Mouse (Mus musculus) stomach, embryonic 15.5 days (tissue): ENCODE results near the gene Cyp1a2. TPM values are rescaled to one million over a fixed set of nuclear protein-coding genes. Genes with fewer than 3 reads are reported as not detected.
A peak's percentile ranks its signal among the peaks of the same experiment; 100 is the strongest.

Source experiments
- ATAC-seq: fragments of 200-750 bp; cut with Nextera tagmentation; 2 replicates; pipeline ENCODE4 v1.8.0; 2017; ENCODE audit warnings: low read depth, moderate number of reproducible peaks, moderate TSS enrichment; ENCODE audit not compliant: insufficient read depth, low FRiP score
- H3K27ac ChIP-seq: fragments of 300-500 bp; sonication (generic); 2 replicates; pipeline ENCODE4 v1.5.1; 2015; ENCODE audit warnings: mild to moderate bottlenecking, inconsistent platforms
- H3K27me3 ChIP-seq: fragments of 300-500 bp; sonication (generic); replicated peaks from 2 replicates; pipeline ENCODE4 v1.6.1; 2015; ENCODE audit warnings: inconsistent platforms
- H3K36me3 ChIP-seq: fragments of 300-500 bp; sonication (generic); 2 replicates; pipeline ENCODE4 v1.6.1; 2015; ENCODE audit warnings: inconsistent platforms
- H3K4me1 ChIP-seq: fragments of 300-500 bp; sonication (generic); 2 replicates; pipeline ENCODE4 v1.6.1; 2015; ENCODE audit warnings: inconsistent platforms
- H3K4me2 ChIP-seq: fragments of 300-500 bp; sonication (generic); 2 replicates; pipeline ENCODE4 v1.6.1; 2015; ENCODE audit warnings: mild to moderate bottlenecking, inconsistent platforms
- H3K4me3 ChIP-seq: fragments of 300-500 bp; sonication (generic); replicated peaks from 2 replicates; pipeline ENCODE4 v1.5.1; 2015; ENCODE audit warnings: inconsistent platforms
- H3K9ac ChIP-seq: fragments of 300-500 bp; sonication (generic); 2 replicates; pipeline ENCODE4 v1.6.1; 2015; ENCODE audit warnings: inconsistent platforms
- H3K9me3 ChIP-seq: fragments of 300-500 bp; sonication (generic); 2 replicates; pipeline ENCODE4 v1.6.1; 2016; ENCODE audit warnings: inconsistent platforms
- whole genome bisulfite sequencing: fragments of 180-500 bp; shearing (Covaris S2); methylation state at CpG from one replicate; pipeline ENCODE4 v1.1.7; 2015; 5-methylcytosine and 5-hydroxymethylcytosine counted together
- polyA plus RNA-seq: library from polyadenylated mRNA; unstranded; fragments of >200 nt; fragmentation: Nextera tagmentation; extraction: Ambion mirVana; gene quantifications from 2 replicates; pipeline ENCODE4 v1.2.1, GENCODE M21; 2015

Gene Cyp1a2
- polyA plus RNA-seq, 1 experiment from 2014 or later, result not detected

GRCm38 (mm10) chr9:57654966-57655365 lies 28.5 kb downstream of the Cyp1a2 start:
- Histone ChIP-seq H3K27ac (no peak overlapping the region), H3K36me3 (no peaks in the 10 kb centered on the region), H3K9me3 (no peaks in the 10 kb centered on the region), H3K4me2 (no peak overlapping the region), H3K27me3 (no peaks in the 10 kb centered on the region), H3K4me3 (no peak overlapping the region), H3K4me1 (peaks cover 8% of the 10 kb centered on the region), H3K9ac (no peak overlapping the region)
- no peak for ATAC-seq
- WGBS, result 89% methylated on average over 1 of the region's 1 CpGs

- no peaks in the 10 kb centered on the region for H3K36me3 ChIP-seq
- H3K4me3 ChIP-seq, result no peak within 1 kb of the TSS
- H3K9ac ChIP-seq, result no peak within 1 kb of the TSS
- 61% methylated on average over 5 of the region's 5 CpGs for WGBS
- H3K27ac ChIP-seq, result no peak within 1 kb of the TSS
- ATAC-seq, result no peak
- H3K4me1 ChIP-seq, result peaks cover 8% of the 10 kb centered on the region
- no peaks in the 10 kb centered on the region for H3K9me3 ChIP-seq
- no peak within 1 kb of the TSS for H3K4me2 ChIP-seq
- H3K27me3 ChIP-seq, result no peaks in the 10 kb centered on the region
These were observed 30.2 kb downstream of the Cyp1a2 start, which contains the start of gene Csk for GRCm38 (mm10) chr9:57653283-57653682. Gene Csk, minus strand, starts transcription at chr9:57653631.

- no peaks in the 10 kb centered on the region for H3K36me3 ChIP-seq
- no peak overlapping the region for H3K9ac ChIP-seq
- WGBS, result 58% methylated on average over 3 of the region's 3 CpGs
- H3K27ac ChIP-seq, result no peak overlapping the region
- no peak overlapping the region for H3K4me2 ChIP-seq
- ATAC-seq, result no peak
- H3K27me3 ChIP-seq, result no peaks in the 10 kb centered on the region
- H3K9me3 ChIP-seq, result no peaks in the 10 kb centered on the region
- H3K4me1 ChIP-seq, result peaks cover 8% of the 10 kb centered on the region
- H3K4me3 ChIP-seq, result no peak overlapping the region
These were observed 30.6 kb downstream of the Cyp1a2 start for GRCm38 (mm10) chr9:57652855-57653254.

- Histone ChIP-seq H3K4me2 (no peak overlapping the region), H3K27ac (no peak overlapping the region), H3K9me3 (no peaks in the 10 kb centered on the region), H3K36me3 (no peaks in the 10 kb centered on the region), H3K9ac (no peak overlapping the region), H3K4me1 (peaks cover 8% of the 10 kb centered on the region), H3K27me3 (no peaks in the 10 kb centered on the region), H3K4me3 (no peak overlapping the region)
- WGBS, result 78% methylated on average over 9 of the region's 9 CpGs
- ATAC-seq, result no peak
These were observed 31.2 kb downstream of the Cyp1a2 start for GRCm38 (mm10) chr9:57652351-57652750.

GRCm38 (mm10) chr9:57650786-57651311 lies 32.7 kb downstream of the Cyp1a2 start:
- peak overlapping the region; percentile 36; the same call in 1 of the 2 replicates for H3K27ac ChIP-seq
- no peak overlapping the region for H3K9ac ChIP-seq
- H3K36me3 ChIP-seq, result no peaks in the 10 kb centered on the region
- no peaks in the 10 kb centered on the region for H3K27me3 ChIP-seq
- H3K4me3 ChIP-seq, result no peak overlapping the region
- ATAC-seq, result no peak
- 21% methylated on average over 6 of the region's 6 CpGs for WGBS
- H3K4me2 ChIP-seq, result peak overlapping the region; percentile 8; the same call in 1 of the 2 replicates
- no peaks in the 10 kb centered on the region for H3K9me3 ChIP-seq
- peaks cover 17% of the 10 kb centered on the region for H3K4me1 ChIP-seq

- peaks cover 19% of the 10 kb centered on the region for H3K4me1 ChIP-seq
- no peaks in the 10 kb centered on the region for H3K36me3 ChIP-seq
- no peak for ATAC-seq
- no peak overlapping the region for H3K4me3 ChIP-seq
- H3K27ac ChIP-seq, result peak overlapping the region; percentile 36; the same call in 1 of the 2 replicates
- H3K27me3 ChIP-seq, result no peaks in the 10 kb centered on the region
- WGBS, result 88% methylated on average over 6 of the region's 6 CpGs
- no peak overlapping the region for H3K9ac ChIP-seq
- H3K4me2 ChIP-seq, result no peak overlapping the region
- H3K9me3 ChIP-seq, result no peaks in the 10 kb centered on the region
These were observed 33.2 kb downstream of the Cyp1a2 start for GRCm38 (mm10) chr9:57650130-57650785.

- whole genome bisulfite sequencing, result 54% methylated on average over 4 of the region's 4 CpGs
- no peak overlapping the region for H3K9ac ChIP-seq
- H3K36me3 ChIP-seq, result no peaks in the 10 kb centered on the region
- no peak for ATAC-seq
- H3K9me3 ChIP-seq, result no peaks in the 10 kb centered on the region
- no peak overlapping the region for H3K4me2 ChIP-seq
- H3K4me3 ChIP-seq, result no peak overlapping the region
- H3K4me1 ChIP-seq, result peaks cover 40% of the 10 kb centered on the region
- H3K27me3 ChIP-seq, result no peaks in the 10 kb centered on the region
- 0 out of 2 replicates have a peak overlapping the region, but pooled peaks have one; percentile 55 for H3K27ac ChIP-seq
These were observed 36.0 kb downstream of the Cyp1a2 start for GRCm38 (mm10) chr9:57647286-57648108.

- WGBS, result 67% methylated on average over 12 of the region's 12 CpGs
- Histone ChIP-seq H3K4me1 (peaks cover 49% of the 10 kb centered on the region), H3K4me3 (no peak overlapping the region), H3K9me3 (no peaks in the 10 kb centered on the region), H3K27ac (peak overlapping the region; percentile 55; the same call in 1 of the 2 replicates), H3K27me3 (no peaks in the 10 kb centered on the region), H3K9ac (no peak overlapping the region), H3K4me2 (no peak overlapping the region), H3K36me3 (0 out of 2 replicates have a peak, but pooled peaks cover 6% of the 10 kb centered on the region)
- ATAC-seq, result no peak
These were observed 36.9 kb downstream of the Cyp1a2 start for GRCm38 (mm10) chr9:57646551-57647103.

GRCm38 (mm10) chr9:57644944-57645893 lies 38.3 kb downstream of the Cyp1a2 start:
- H3K4me1 ChIP-seq, result peaks cover 55% of the 10 kb centered on the region
- H3K9ac ChIP-seq, result peak overlapping the region; percentile 95
- no peaks in the 10 kb centered on the region for H3K27me3 ChIP-seq
- H3K9me3 ChIP-seq, result no peaks in the 10 kb centered on the region
- ATAC-seq, result peak; percentile 80
- H3K4me3 ChIP-seq, result peak overlapping the region; percentile 93
- peak overlapping the region; percentile 98 for H3K27ac ChIP-seq
- H3K4me2 ChIP-seq, result peak overlapping the region; percentile 83
- 0% methylated on average over 84 of the region's 85 CpGs for WGBS
- 0 out of 2 replicates have a peak, but pooled peaks cover 7% of the 10 kb centered on the region for H3K36me3 ChIP-seq

GRCm38 (mm10) chr9:57644442-57644943 lies 39.0 kb downstream of the Cyp1a2 start:
- Histone ChIP-seq H3K36me3 (0 out of 2 replicates have a peak, but pooled peaks cover 7% of the 10 kb centered on the region), H3K4me3 (peak overlapping the region; percentile 93), H3K27ac (peak overlapping the region; percentile 98), H3K9ac (peak overlapping the region; percentile 95), H3K4me1 (peaks cover 63% of the 10 kb centered on the region), H3K4me2 (peak overlapping the region; percentile 83), H3K9me3 (no peaks in the 10 kb centered on the region), H3K27me3 (no peaks in the 10 kb centered on the region)
- no peak for ATAC-seq
- WGBS, result under 1% methylated on average over 18 of the region's 18 CpGs

- peaks cover 69% of the 10 kb centered on the region for H3K4me1 ChIP-seq
- WGBS, result 33% methylated on average over 7 of the region's 7 CpGs
- ATAC-seq, result no peak
These were observed 39.7 kb downstream of the Cyp1a2 start for GRCm38 (mm10) chr9:57643856-57644180.

More at GRCm38 (mm10) chr9:57643856-57644180, 39.7 kb downstream of the Cyp1a2 start:
- Histone ChIP-seq H3K36me3 (0 out of 2 replicates have a peak, but pooled peaks cover 7% of the 10 kb centered on the region), H3K27me3 (no peaks in the 10 kb centered on the region), H3K4me2 (peak overlapping the region; percentile 83), H3K4me3 (peak overlapping the region; percentile 93), H3K9ac (peak overlapping the region; percentile 16; the same call in 1 of the 2 replicates), H3K9me3 (no peaks in the 10 kb centered on the region), H3K27ac (peak overlapping the region; percentile 40; the same call in 1 of the 2 replicates)
